Mouse (Mus musculus): ENCODE data around the gene Cbarp.

The Cbarp gene

DNA sequence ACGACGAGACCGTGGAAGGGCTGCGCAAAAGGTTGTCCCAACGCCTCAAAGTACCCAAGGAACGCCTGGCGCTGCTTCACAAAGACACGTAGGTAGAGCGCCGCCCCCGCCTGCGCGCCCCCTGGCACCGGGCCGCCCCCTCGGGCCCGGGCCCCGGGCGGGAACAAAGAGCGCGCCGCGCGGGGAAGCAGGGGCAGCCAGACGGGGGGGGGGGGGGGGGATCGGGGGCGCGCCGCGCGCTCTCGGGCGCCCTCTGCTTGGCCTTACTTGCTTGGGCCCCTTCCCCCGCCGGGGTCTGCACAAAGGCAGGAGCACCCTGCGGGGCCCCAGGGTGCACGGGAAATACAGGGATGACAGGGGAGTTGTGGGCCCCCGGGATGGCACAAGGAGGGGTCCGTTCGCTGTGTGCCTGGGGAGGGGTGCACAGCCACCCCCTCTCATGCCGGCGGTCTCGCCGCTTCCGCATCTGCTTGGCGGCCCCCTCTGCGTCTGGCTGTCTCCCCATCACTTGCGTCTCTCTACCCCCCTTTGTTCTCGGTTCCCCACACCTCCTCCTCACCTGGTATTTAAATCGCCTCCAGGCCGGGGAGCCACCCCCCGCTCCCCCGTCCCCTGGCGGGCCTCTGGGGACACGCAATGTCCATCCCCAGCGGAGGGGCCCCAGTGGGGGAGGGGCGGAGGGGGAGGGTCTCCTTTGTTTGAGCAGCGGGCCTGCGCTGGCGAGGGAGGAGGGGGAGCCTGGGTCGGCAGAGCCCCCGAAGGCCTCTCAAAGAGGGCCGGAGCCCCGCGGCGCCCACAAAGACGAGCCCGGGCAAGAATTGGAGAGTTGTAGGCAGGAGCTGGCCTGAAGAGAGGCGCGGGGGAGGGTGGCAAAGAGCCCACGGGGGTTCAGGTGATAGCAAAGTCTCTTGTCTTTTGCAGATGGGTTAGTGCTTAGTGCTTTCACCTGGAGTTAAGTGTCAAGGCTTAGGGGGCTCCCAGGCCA is 9.9 kb upstream of the Cbarp start:
- Histone ChIP-seq H3K9me3 (ENCODE audit: low read length) (no peaks in the 10 kb centered on the region), H3K4me3 (replicated peaks; ENCODE audit: low read length) (peak overlapping the region; percentile 90), H3K27me3 (ENCODE audit: insufficient read depth, low read length) (no peaks in the 10 kb centered on the region), H3K36me3 (ENCODE audit: insufficient read depth, low read length) (peaks cover 68% of the 10 kb centered on the region), H3K4me1 (replicated peaks; ENCODE audit: low read depth, low read length) (peaks cover 71% of the 10 kb centered on the region)
- TF ChIP-seq CTCF (conservative IDR thresholded peaks at IDR 0.05; ENCODE audit: low read length) (no peak), NANOG (IDR thresholded peaks at IDR 0.05; ENCODE audit: borderline replicate concordance, low read length) (no peak), POU5F1 (IDR thresholded peaks at IDR 0.05; ENCODE audit: borderline replicate concordance, low read length) (no peak)

DNA sequence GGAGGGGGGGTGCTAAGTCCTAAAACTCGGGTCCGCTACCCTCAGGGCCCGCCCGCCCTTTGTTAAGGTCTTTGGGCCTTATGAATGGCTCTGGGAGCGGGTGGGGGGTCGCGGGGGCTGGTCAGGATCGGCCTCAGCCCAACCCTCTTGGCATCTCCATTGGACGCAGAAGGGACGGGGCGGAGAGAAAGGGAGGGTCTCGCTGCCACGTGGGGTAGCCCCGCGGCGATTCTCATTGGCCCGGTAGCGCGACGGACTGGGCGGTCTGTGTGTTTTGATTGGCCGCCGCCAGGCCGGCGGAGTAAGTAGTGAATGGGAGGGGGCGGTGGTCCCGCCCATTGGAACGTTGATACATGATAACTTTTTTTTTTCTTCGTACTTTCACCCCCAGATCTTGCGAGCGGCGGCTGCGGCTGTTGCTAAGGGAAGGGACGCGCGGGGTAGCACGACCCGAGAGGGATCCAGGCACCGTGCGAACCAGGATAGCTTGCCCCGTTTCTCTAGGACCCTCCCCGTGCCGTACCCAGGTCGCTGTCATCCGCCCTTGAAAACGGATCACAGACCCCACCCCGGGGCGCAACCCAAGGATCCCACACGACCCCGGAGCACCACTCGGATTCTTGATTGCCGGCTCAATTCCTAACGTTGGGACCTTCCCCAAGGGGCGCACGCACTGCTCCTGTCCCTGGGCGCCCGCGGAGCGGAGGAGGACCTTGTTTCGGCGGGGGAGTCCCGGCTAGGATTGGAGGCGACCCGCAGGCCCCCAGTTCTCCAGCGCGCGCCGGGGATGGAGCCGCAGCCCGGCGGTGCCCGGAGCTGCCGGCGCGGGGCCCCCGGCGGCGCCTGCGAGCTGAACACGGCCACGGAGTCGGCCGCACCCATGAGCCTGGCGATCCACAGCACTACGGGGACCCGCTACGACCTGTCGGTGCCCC is 8.9 kb upstream of the Cbarp start:
- Histone ChIP-seq H3K9me3 (ENCODE audit: low read length) (no peaks in the 10 kb centered on the region), H3K4me3 (replicated peaks; ENCODE audit: low read length) (peak overlapping the region; percentile 90), H3K36me3 (ENCODE audit: insufficient read depth, low read length) (peaks cover 68% of the 10 kb centered on the region), H3K4me1 (replicated peaks; ENCODE audit: low read depth, low read length) (peaks cover 71% of the 10 kb centered on the region), H3K27me3 (ENCODE audit: insufficient read depth, low read length) (no peaks in the 10 kb centered on the region)
- no peak for TF ChIP-seq CTCF (conservative IDR thresholded peaks at IDR 0.05; ENCODE audit: low read length)
- TF ChIP-seq NANOG (IDR thresholded peaks at IDR 0.05; ENCODE audit: borderline replicate concordance, low read length), result no peak
- TF ChIP-seq POU5F1 (IDR thresholded peaks at IDR 0.05; ENCODE audit: borderline replicate concordance, low read length), result no peak

DNA sequence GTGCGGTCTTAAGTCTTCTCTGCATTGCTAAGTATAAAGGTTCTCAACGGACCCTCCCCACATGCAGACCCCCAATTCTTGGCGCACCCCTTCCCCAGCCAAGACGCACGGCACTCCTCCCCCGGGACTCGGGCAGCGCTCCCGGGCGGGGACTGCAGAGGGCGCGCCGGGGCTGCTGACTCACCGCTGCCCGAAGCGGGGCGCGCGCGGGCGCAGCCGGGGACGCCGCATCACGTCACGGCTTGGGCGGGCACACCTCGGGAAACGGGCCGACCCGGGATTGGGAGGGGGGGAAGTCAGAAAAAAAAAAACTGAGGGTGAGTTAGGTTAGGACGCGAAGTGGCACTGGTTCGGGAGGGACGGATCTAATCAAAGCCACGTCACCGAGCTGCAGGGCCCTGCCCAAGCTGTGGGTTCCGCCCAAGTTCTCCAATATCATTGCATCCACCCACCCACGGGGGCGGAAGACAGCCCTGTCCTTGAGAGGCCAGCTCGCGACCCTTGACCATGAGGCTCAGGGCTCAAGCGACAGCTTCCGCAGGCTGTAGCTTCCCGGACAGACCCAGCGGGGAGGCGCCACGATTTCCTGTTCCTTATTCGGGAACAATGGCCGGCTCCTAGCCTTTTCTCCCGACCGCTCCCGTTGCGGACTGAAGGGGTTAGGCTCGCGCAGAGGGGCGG is 8.1 kb upstream of the Cbarp start:
- TF ChIP-seq POU5F1 (IDR thresholded peaks at IDR 0.05; ENCODE audit: borderline replicate concordance, low read length), result no peak
- no peak for TF ChIP-seq NANOG (IDR thresholded peaks at IDR 0.05; ENCODE audit: borderline replicate concordance, low read length)
- no peak for TF ChIP-seq CTCF (conservative IDR thresholded peaks at IDR 0.05; ENCODE audit: low read length)
- peak overlapping the region; percentile 90 for H3K4me3 ChIP-seq (replicated peaks; ENCODE audit: low read length)
- no peaks in the 10 kb centered on the region for H3K27me3 ChIP-seq (ENCODE audit: insufficient read depth, low read length)
- H3K9me3 ChIP-seq (ENCODE audit: low read length), result no peaks in the 10 kb centered on the region
- H3K4me1 ChIP-seq (replicated peaks; ENCODE audit: low read depth, low read length), result peaks cover 71% of the 10 kb centered on the region
- peaks cover 68% of the 10 kb centered on the region for H3K36me3 ChIP-seq (ENCODE audit: insufficient read depth, low read length)

DNA sequence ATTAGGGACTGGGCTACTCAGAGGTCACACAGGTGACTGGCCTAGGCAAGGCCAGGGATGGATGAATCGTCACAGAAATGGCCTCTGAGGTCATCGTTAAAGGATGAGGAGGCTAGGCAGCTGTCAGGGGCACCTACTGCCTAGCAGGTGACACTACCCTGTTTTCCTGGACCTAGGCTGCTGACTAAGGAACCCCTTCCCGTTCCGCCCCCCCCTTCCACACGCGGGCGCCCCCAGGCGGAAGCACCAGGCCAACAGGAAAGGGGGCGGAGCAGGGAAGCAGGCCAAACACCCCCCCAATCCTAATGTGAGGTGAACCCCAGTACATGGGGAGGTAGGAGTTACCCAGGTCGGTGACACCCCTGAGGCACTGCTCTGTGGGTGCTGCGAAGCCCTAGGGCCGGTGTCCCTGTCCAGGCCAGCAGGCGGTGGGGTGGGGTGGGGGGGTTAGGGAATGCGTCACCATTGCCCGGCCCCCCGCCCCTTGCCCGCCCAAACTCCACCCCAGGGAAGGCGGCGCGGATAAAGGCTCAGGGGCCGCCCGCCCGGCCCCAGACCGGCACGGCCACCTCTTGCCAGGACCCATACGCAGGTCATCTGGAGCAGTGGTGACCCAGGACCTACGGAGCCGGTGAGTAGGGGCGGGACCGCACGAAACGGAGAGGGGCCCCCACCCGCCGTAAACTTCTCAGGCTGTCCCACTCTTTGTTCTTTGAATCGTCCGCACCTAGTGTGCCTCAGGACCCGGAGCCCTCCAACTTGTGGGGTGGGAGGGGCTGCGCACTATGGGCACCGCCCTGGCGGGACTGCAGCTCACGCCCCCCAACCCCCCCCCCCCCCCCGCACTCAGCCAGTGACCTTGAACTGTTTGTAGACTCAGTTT is 7.3 kb upstream of the Cbarp start, which contains the start of gene Midn:
TSS of gene Midn (plus strand) at position 554 of the 883 bp plus-strand sequence.
- H3K36me3 ChIP-seq (ENCODE audit: insufficient read depth, low read length), result peaks cover 68% of the 10 kb centered on the region
- peaks cover 71% of the 10 kb centered on the region for H3K4me1 ChIP-seq (replicated peaks; ENCODE audit: low read depth, low read length)
- H3K27me3 ChIP-seq (ENCODE audit: insufficient read depth, low read length), result no peaks in the 10 kb centered on the region
- TF ChIP-seq CTCF (conservative IDR thresholded peaks at IDR 0.05; ENCODE audit: low read length), result peak; percentile 48
- TF ChIP-seq POU5F1 (IDR thresholded peaks at IDR 0.05; ENCODE audit: borderline replicate concordance, low read length), result no peak
- no peaks in the 10 kb centered on the region for H3K9me3 ChIP-seq (ENCODE audit: low read length)
- H3K4me3 ChIP-seq (replicated peaks; ENCODE audit: low read length), result peak within 1 kb of the TSS; percentile 90

DNA sequence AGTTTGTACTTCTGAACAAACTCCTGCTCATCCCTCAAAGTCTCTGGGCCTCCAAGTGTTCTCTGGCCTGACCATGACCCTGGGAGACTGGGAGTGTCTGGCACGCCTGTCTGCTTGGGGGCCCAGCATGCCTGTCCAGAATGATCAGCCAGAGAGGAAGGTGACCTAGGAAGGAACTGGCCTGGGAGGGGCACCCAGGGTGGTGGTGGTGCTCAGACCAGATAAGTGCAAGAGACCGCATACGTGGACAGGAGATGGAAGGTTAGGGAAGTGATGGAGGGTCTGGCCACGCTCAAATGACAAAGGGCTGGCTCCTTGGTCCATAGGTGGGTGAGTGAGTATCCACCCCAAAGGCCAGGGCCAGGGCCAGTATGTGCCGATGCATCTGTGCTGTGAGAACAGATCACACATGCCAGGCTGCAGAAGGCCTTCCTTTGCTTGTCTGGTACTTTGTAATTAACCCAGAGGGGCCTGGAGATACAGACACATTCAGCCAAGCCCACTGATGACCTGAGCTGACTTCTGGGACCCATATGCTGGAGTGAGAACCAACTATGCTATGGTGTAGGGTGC is 6.6 kb upstream of the Cbarp start:
- Histone ChIP-seq H3K4me3 (replicated peaks; ENCODE audit: low read length) (peak overlapping the region; percentile 90), H3K9me3 (ENCODE audit: low read length) (no peaks in the 10 kb centered on the region), H3K36me3 (ENCODE audit: insufficient read depth, low read length) (peaks cover 64% of the 10 kb centered on the region), H3K27me3 (ENCODE audit: insufficient read depth, low read length) (no peaks in the 10 kb centered on the region), H3K4me1 (replicated peaks; ENCODE audit: low read depth, low read length) (peaks cover 68% of the 10 kb centered on the region)
- TF ChIP-seq POU5F1 (IDR thresholded peaks at IDR 0.05; ENCODE audit: borderline replicate concordance, low read length), result no peak
- no peak for TF ChIP-seq CTCF (conservative IDR thresholded peaks at IDR 0.05; ENCODE audit: low read length)
- TF ChIP-seq NANOG (IDR thresholded peaks at IDR 0.05; ENCODE audit: borderline replicate concordance, low read length), result no peak

DNA sequence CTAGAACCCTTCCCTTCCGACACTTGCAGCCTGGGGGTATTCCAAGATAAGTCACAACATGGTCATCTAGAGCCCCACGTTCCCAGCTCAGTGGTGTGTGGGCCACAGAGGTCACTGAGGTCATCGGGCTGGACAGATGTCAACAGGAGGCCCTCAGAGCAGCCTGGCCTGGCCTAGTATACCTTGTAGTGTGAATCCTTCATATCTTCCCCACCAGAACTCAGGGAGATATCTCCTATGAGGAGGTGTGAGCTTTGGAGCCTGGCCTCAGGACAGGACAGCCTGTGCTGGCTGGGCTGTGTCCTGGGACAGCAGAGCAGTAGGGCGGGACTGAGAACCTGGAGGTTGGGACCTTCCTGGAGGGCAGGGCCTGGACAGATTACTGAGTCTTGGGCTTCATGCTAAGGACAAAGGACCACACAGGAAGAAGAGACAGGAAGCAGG is 6.0 kb upstream of the Cbarp start:
- Histone ChIP-seq H3K9me3 (ENCODE audit: low read length) (no peaks in the 10 kb centered on the region), H3K4me1 (replicated peaks; ENCODE audit: low read depth, low read length) (peaks cover 65% of the 10 kb centered on the region), H3K36me3 (ENCODE audit: insufficient read depth, low read length) (peaks cover 57% of the 10 kb centered on the region), H3K4me3 (replicated peaks; ENCODE audit: low read length) (peak overlapping the region; percentile 90), H3K27me3 (ENCODE audit: insufficient read depth, low read length) (no peaks in the 10 kb centered on the region)
- TF ChIP-seq CTCF (conservative IDR thresholded peaks at IDR 0.05; ENCODE audit: low read length), result no peak
- no peak for TF ChIP-seq NANOG (IDR thresholded peaks at IDR 0.05; ENCODE audit: borderline replicate concordance, low read length)
- TF ChIP-seq POU5F1 (IDR thresholded peaks at IDR 0.05; ENCODE audit: borderline replicate concordance, low read length), result no peak

DNA sequence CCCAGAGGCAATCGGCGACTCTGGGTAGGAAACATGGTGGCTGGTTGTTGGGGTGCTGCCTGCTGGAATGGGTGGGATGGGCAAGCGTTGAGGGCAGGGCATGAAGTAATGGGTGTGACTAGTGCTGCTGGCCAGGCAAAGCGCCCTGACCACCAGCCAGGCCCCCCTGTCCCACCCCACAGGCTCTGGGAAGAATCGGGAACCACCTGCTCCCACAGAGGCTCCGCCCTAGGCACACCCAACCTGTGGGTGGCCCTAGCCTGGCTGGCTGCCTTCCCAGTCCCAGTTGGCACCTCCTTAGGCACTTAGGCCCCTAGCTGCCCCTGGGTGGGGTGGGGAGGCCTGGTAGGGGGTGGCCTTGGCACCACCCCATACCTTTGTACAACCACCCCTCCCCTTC is 5.3 kb upstream of the Cbarp start:
- peak overlapping the region; percentile 90 for H3K4me3 ChIP-seq (replicated peaks; ENCODE audit: low read length)
- no peaks in the 10 kb centered on the region for H3K27me3 ChIP-seq (ENCODE audit: insufficient read depth, low read length)
- H3K36me3 ChIP-seq (ENCODE audit: insufficient read depth, low read length), result peaks cover 50% of the 10 kb centered on the region
- no peak for TF ChIP-seq CTCF (conservative IDR thresholded peaks at IDR 0.05; ENCODE audit: low read length)
- TF ChIP-seq POU5F1 (IDR thresholded peaks at IDR 0.05; ENCODE audit: borderline replicate concordance, low read length), result no peak
- peaks cover 61% of the 10 kb centered on the region for H3K4me1 ChIP-seq (replicated peaks; ENCODE audit: low read depth, low read length)
- no peaks in the 10 kb centered on the region for H3K9me3 ChIP-seq (ENCODE audit: low read length)

All from E14TG2a.4 (cell line).